ENCODE assay signal across 9 mouse cellular contexts in the genomic region with DNA sequence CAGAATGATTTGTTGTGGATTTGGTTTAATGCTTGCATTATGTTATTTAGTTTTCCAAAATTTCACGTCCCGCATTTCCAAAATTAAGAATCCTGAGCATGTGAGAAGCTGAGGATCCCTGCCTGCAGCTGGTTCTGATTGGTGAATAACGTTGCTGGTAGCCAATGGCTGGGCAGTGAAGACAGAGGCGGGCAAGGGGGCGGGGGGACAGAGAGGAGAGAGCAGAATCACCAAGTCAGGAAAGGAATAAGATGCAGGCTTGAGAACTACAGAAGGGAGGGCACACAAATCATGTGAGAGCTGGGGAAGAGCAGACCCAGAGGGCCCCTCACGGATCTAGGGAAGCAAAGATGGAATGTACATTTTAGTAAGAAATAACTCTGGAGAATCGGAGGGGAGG.
A peak's percentile ranks its signal among the peaks of the same experiment; 100 is the strongest.
DNase-seq lines count a peak whose midpoint lies in the region; ATAC-seq and TF ChIP-seq lines count a peak whose summit lies in the region.
"Had no signal": no experiment of that assay in that cellular context is flagged by ENCODE, and none has a peak within 500 bp of the region (broad histone marks: within the 10 kb centered on the region; RNA-seq: fewer than 3 reads in every experiment).

No protein-coding gene starts in this region.

- peak overlapping the region; percentile 13; the same call in 1 of the 2 replicates for H3K4me3 ChIP-seq in intestine, embryonic 14.5 days (ENCODE audit: low read depth, low read length)
- H3K4me3 ChIP-seq in intestine, postnatal 0 days (ENCODE audit: low read depth, low read length), result no peak overlapping the region
- H3K4me3 ChIP-seq in hindbrain, embryonic 12.5 days, result no peak overlapping the region
- no peak overlapping the region for H3K4me3 ChIP-seq in neural tube, embryonic 11.5 days (ENCODE audit: low read depth, low read length)

- H3K27me3 ChIP-seq in intestine, embryonic 14.5 days (replicated peaks; ENCODE audit: control insufficient read depth, insufficient read depth, low read length), result no peaks in the 10 kb centered on the region
- no peaks in the 10 kb centered on the region for H3K27me3 ChIP-seq in intestine, postnatal 0 days (replicated peaks; ENCODE audit: control insufficient read depth, insufficient read depth, low read length)
- H3K27me3 ChIP-seq in hindbrain, embryonic 12.5 days, result no peaks in the 10 kb centered on the region
- H3K27me3 ChIP-seq in neural tube, embryonic 11.5 days (ENCODE audit: control insufficient read depth, insufficient read depth, low read length), result no peaks in the 10 kb centered on the region

- ATAC-seq in intestine, embryonic 14.5 days (replicated peaks; ENCODE audit: low FRiP score, low TSS enrichment, low read depth), result 0 out of 2 replicates have a peak, but pooled peaks have one; percentile 53
- no peak for ATAC-seq in intestine, postnatal 0 days
- ATAC-seq in hindbrain, embryonic 12.5 days (ENCODE audit: low FRiP score), result peak; percentile 74; the same call in 1 of the 2 replicates
- ATAC-seq in neural tube, embryonic 11.5 days (ENCODE audit: insufficient read depth, low FRiP score, low TSS enrichment), result peak; percentile 61; the same call in 1 of the 2 replicates
- ATAC-seq: Patski had no signal

- no peak for DNase-seq in intestine, embryonic 14.5 days (ENCODE audit: low spot score)
- peak; percentile 70 for DNase-seq in embryo, embryonic 9.5 days (ENCODE audit: extremely low spot score)
- DNase-seq in neural tube, embryonic 11.5 days (ENCODE audit: low spot score), result peak; percentile 60
- DNase-seq in T-cell, adult 2 months (ENCODE audit: low spot score), result no peak
- DNase-seq in layer of hippocampus, postnatal 10 days (ENCODE audit: low spot score in 2 of 2), result no peak
- DNase-seq in gastrocnemius, adult 8-10 months (ENCODE audit: low spot score in 2 of 2), result no peak

- no peaks in the 10 kb centered on the region for H3K9me3 ChIP-seq in intestine, embryonic 14.5 days (ENCODE audit: control insufficient read depth, low read length)
- no peaks in the 10 kb centered on the region for H3K9me3 ChIP-seq in intestine, postnatal 0 days (ENCODE audit: control insufficient read depth)
- H3K9me3 ChIP-seq in hindbrain, embryonic 12.5 days (replicated peaks), result no peaks in the 10 kb centered on the region
- H3K9me3 ChIP-seq in neural tube, embryonic 11.5 days (ENCODE audit: control insufficient read depth, low read length), result no peaks in the 10 kb centered on the region

- 12% methylated on average over 7 of the region's 7 CpGs for WGBS in intestine, embryonic 14.5 days
- WGBS in intestine, postnatal 0 days, result 19% methylated on average over 7 of the region's 7 CpGs
- WGBS in hindbrain, embryonic 12.5 days, result 7% methylated on average over 7 of the region's 7 CpGs
- 25% methylated on average over 7 of the region's 7 CpGs for WGBS in neural tube, embryonic 11.5 days

- no peak for TF ChIP-seq CTCF in intestine, postnatal 0 days (IDR thresholded peaks at IDR 0.05; ENCODE audit: low read depth)

- no peak overlapping the region for H3K9ac ChIP-seq in intestine, embryonic 14.5 days (ENCODE audit: low read length)
- no peak overlapping the region for H3K9ac ChIP-seq in intestine, postnatal 0 days (ENCODE audit: low read depth, low read length)
- H3K9ac ChIP-seq in hindbrain, embryonic 12.5 days, result no peak overlapping the region
- H3K9ac ChIP-seq in neural tube, embryonic 11.5 days (ENCODE audit: low read length), result no peak overlapping the region

- H3K27ac ChIP-seq in intestine, embryonic 14.5 days (ENCODE audit: low read depth), result no peak overlapping the region
- H3K27ac ChIP-seq in intestine, postnatal 0 days (ENCODE audit: low read depth, low read length), result no peak overlapping the region
- H3K27ac ChIP-seq in hindbrain, embryonic 12.5 days, result no peak overlapping the region
- H3K27ac ChIP-seq in neural tube, embryonic 11.5 days (ENCODE audit: low read depth, low read length), result no peak overlapping the region

- peak overlapping the region; percentile 44 for H3K4me2 ChIP-seq in intestine, embryonic 14.5 days (ENCODE audit: low read length)
- H3K4me2 ChIP-seq in intestine, postnatal 0 days (replicated peaks; ENCODE audit: low read depth), result no peak overlapping the region
- H3K4me2 ChIP-seq in hindbrain, embryonic 12.5 days (replicated peaks), result peak overlapping the region; percentile 38
- peak overlapping the region; percentile 17; the same call in 1 of the 2 replicates for H3K4me2 ChIP-seq in neural tube, embryonic 11.5 days (ENCODE audit: low read depth)

- H3K36me3 ChIP-seq in intestine, embryonic 14.5 days (ENCODE audit: control insufficient read depth, insufficient read depth, low read length), result no peaks in the 10 kb centered on the region
- no peaks in the 10 kb centered on the region for H3K36me3 ChIP-seq in intestine, postnatal 0 days (ENCODE audit: control insufficient read depth, insufficient read depth)
- no peaks in the 10 kb centered on the region for H3K36me3 ChIP-seq in hindbrain, embryonic 12.5 days
- no peaks in the 10 kb centered on the region for H3K36me3 ChIP-seq in neural tube, embryonic 11.5 days (ENCODE audit: control insufficient read depth, insufficient read depth, low read length)

- 0 out of 2 replicates have a peak, but pooled peaks cover 7% of the 10 kb centered on the region for H3K4me1 ChIP-seq in intestine, embryonic 14.5 days (replicated peaks; ENCODE audit: control insufficient read depth, insufficient read depth, low read length)
- no peaks in the 10 kb centered on the region for H3K4me1 ChIP-seq in intestine, postnatal 0 days (replicated peaks; ENCODE audit: control insufficient read depth, insufficient read depth, low read length)
- H3K4me1 ChIP-seq in hindbrain, embryonic 12.5 days, result peaks cover 15% of the 10 kb centered on the region
- H3K4me1 ChIP-seq in neural tube, embryonic 11.5 days (ENCODE audit: control insufficient read depth, insufficient read depth, low read length), result peaks cover 3% of the 10 kb centered on the region; the same call in 1 of the 2 replicates

Comparison
In these comparisons a context has a peak if more than half of its experiments do, and no peak if none do; other contexts are left out.
1. DNase-seq: peak in embryo, embryonic 9.5 days (single experiment) and neural tube, embryonic 11.5 days (single experiment); none in intestine, embryonic 14.5 days (single experiment), T-cell, adult 2 months (single experiment), layer of hippocampus, postnatal 10 days (0 of 2) and gastrocnemius, adult 8-10 months (0 of 2).